Mouse (Mus musculus) forebrain, embryonic 10.5 days (tissue): ENCODE data around the gene Mettl22. TPM values are rescaled to one million over a fixed set of nuclear protein-coding genes. Genes with fewer than 3 reads are reported as not detected.

Source experiments
- DNase-seq: peaks from one replicate; pipeline ENCODE4 v3.0.0-alpha.2; 2017; ENCODE audit warnings: low spot score; ENCODE audit errors: extremely low spot score
- H3K27ac ChIP-seq: fragments of 300-500 bp; sonication (generic); 2 replicates; pipeline ENCODE4 v1.5.1; 2016; ENCODE audit warnings: mild to moderate bottlenecking
- H3K27me3 ChIP-seq: fragments of 300-500 bp; sonication (generic); 2 replicates; pipeline ENCODE4 v1.6.1; 2016; ENCODE audit warnings: mild to moderate bottlenecking; ENCODE audit not compliant: poor library complexity, severe bottlenecking
- H3K36me3 ChIP-seq: fragments of 300-500 bp; sonication (generic); replicated peaks from 2 replicates; pipeline ENCODE4 v1.6.1; 2016; ENCODE audit warnings: mild to moderate bottlenecking, moderate library complexity
- H3K4me1 ChIP-seq: fragments of 300-500 bp; sonication (generic); 2 replicates; pipeline ENCODE4 v1.6.1; 2016
- H3K4me3 ChIP-seq: fragments of 300-500 bp; sonication (generic); 2 replicates; pipeline ENCODE4 v1.5.1; 2016; ENCODE audit warnings: mild to moderate bottlenecking, moderate library complexity
- H3K9me3 ChIP-seq: fragments of 300-500 bp; sonication (generic); 2 replicates; pipeline ENCODE4 v1.6.1; 2016; ENCODE audit warnings: mild to moderate bottlenecking, moderate library complexity
- WGBS: fragments of 180-500 bp; shearing (Covaris S2); methylation state at CpG from one replicate; pipeline ENCODE4 v1.1.7; 2016; 5-methylcytosine and 5-hydroxymethylcytosine counted together
- polyA plus RNA-seq: library from polyadenylated mRNA; unstranded; fragments of >200 nt; fragmentation: Nextera tagmentation; extraction: Ambion mirVana; gene quantifications from 2 replicates; pipeline ENCODE4 v1.2.1, GENCODE M21; 2016

Mettl22 gene
- polyA plus RNA-seq, 1 experiment from 2014 or later, result 25.7 TPM

GRCm38 (mm10) chr16:8458391-8458790, 12.2 kb upstream of the Mettl22 start:
- Histone ChIP-seq H3K27me3 (no peaks in the 10 kb centered on the region), H3K9me3 (no peaks in the 10 kb centered on the region), H3K36me3 (no peaks in the 10 kb centered on the region), H3K4me1 (peaks cover 6% of the 10 kb centered on the region), H3K4me3 (no peak overlapping the region), H3K27ac (no peak overlapping the region)
- no peak for DNase-seq
- 92% methylated on average over 4 of the region's 4 CpGs for WGBS

GRCm38 (mm10) chr16:8459098-8459497, 11.5 kb upstream of the Mettl22 start:
- no peaks in the 10 kb centered on the region for H3K27me3 ChIP-seq
- peak; percentile 68 for DNase-seq
- 41% methylated on average over 6 of the region's 6 CpGs for WGBS
- no peaks in the 10 kb centered on the region for H3K9me3 ChIP-seq
- H3K27ac ChIP-seq, result no peak overlapping the region
- peaks cover 6% of the 10 kb centered on the region for H3K4me1 ChIP-seq
- no peak overlapping the region for H3K4me3 ChIP-seq
- no peaks in the 10 kb centered on the region for H3K36me3 ChIP-seq

GRCm38 (mm10) chr16:8470132-8470531, 456 bp upstream of the Mettl22 start:
- no peaks in the 10 kb centered on the region for H3K9me3 ChIP-seq
- H3K4me3 ChIP-seq, result peak overlapping the region; percentile 87
- no peak overlapping the region for H3K27ac ChIP-seq
- peaks cover 7% of the 10 kb centered on the region for H3K36me3 ChIP-seq
- peaks cover 20% of the 10 kb centered on the region for H3K4me1 ChIP-seq
- no peaks in the 10 kb centered on the region; the same call in 1 of the 2 replicates for H3K27me3 ChIP-seq
- WGBS, result 76% methylated on average over 2 of the region's 2 CpGs
- no peak for DNase-seq

GRCm38 (mm10) chr16:8487396-8488005, 16.9 kb downstream of the Mettl22 start:
- no peak overlapping the region for H3K27ac ChIP-seq
- no peak for DNase-seq
- H3K36me3 ChIP-seq, result peaks cover 78% of the 10 kb centered on the region
- H3K4me3 ChIP-seq, result no peak overlapping the region
- 95% methylated on average over 9 of the region's 9 CpGs for WGBS
- H3K4me1 ChIP-seq, result peaks cover 8% of the 10 kb centered on the region
- no peaks in the 10 kb centered on the region for H3K9me3 ChIP-seq
- H3K27me3 ChIP-seq, result no peaks in the 10 kb centered on the region

- Histone ChIP-seq H3K27ac (no peak overlapping the region), H3K27me3 (no peaks in the 10 kb centered on the region), H3K4me1 (peaks cover 8% of the 10 kb centered on the region), H3K9me3 (no peaks in the 10 kb centered on the region), H3K36me3 (peaks cover 60% of the 10 kb centered on the region), H3K4me3 (no peak overlapping the region)
- WGBS, result 83% methylated on average over 5 of the region's 5 CpGs
- DNase-seq, result no peak
These were observed 18.8 kb downstream of the Mettl22 start for GRCm38 (mm10) chr16:8489340-8489739.

GRCm38 (mm10) chr16:8491743-8492490, 21.3 kb downstream of the Mettl22 start:
- no peak for DNase-seq
- peaks cover 37% of the 10 kb centered on the region for H3K36me3 ChIP-seq
- peaks cover 8% of the 10 kb centered on the region for H3K4me1 ChIP-seq
- H3K9me3 ChIP-seq, result no peaks in the 10 kb centered on the region
- WGBS, result 48% methylated on average over 13 of the region's 13 CpGs
- H3K27ac ChIP-seq, result 0 out of 2 replicates have a peak overlapping the region, but pooled peaks have one; percentile 20
- no peaks in the 10 kb centered on the region for H3K27me3 ChIP-seq
- H3K4me3 ChIP-seq, result no peak overlapping the region

GRCm38 (mm10) chr16:8494268-8494667, 23.7 kb downstream of the Mettl22 start:
- Histone ChIP-seq H3K4me3 (no peak overlapping the region), H3K9me3 (no peaks in the 10 kb centered on the region), H3K27me3 (no peaks in the 10 kb centered on the region), H3K4me1 (peaks cover 8% of the 10 kb centered on the region), H3K27ac (no peak overlapping the region), H3K36me3 (peaks cover 15% of the 10 kb centered on the region)
- 22% methylated on average over 4 of the region's 4 CpGs for WGBS
- DNase-seq, result peak; percentile 66

GRCm38 (mm10) chr16:8496967-8497366, 26.4 kb downstream of the Mettl22 start:
- H3K27ac ChIP-seq, result no peak overlapping the region
- WGBS, result 64% methylated on average over 2 of the region's 2 CpGs
- no peak for DNase-seq

GRCm38 (mm10) chr16:8504271-8504670, 33.7 kb downstream of the Mettl22 start:
- no peak for DNase-seq
- no peaks in the 10 kb centered on the region for H3K4me1 ChIP-seq
- no peaks in the 10 kb centered on the region for H3K36me3 ChIP-seq
- WGBS, result 69% methylated on average over 2 of the region's 2 CpGs
- H3K9me3 ChIP-seq, result no peaks in the 10 kb centered on the region
- H3K4me3 ChIP-seq, result no peak overlapping the region
- H3K27me3 ChIP-seq, result no peaks in the 10 kb centered on the region
- H3K27ac ChIP-seq, result no peak overlapping the region

More at GRCm38 (mm10) chr16:8496967-8497366, 26.4 kb downstream of the Mettl22 start:
- H3K4me1 ChIP-seq, result peaks cover 4% of the 10 kb centered on the region
- H3K4me3 ChIP-seq, result no peak overlapping the region
- H3K36me3 ChIP-seq, result no peaks in the 10 kb centered on the region
- no peaks in the 10 kb centered on the region for H3K9me3 ChIP-seq
- H3K27me3 ChIP-seq, result no peaks in the 10 kb centered on the region

- Histone ChIP-seq H3K4me3 (no peak overlapping the region), H3K27ac (no peak overlapping the region), H3K27me3 (peaks cover 26% of the 10 kb centered on the region), H3K4me1 (peaks cover 18% of the 10 kb centered on the region), H3K9me3 (no peaks in the 10 kb centered on the region), H3K36me3 (no peaks in the 10 kb centered on the region)
- no peak for DNase-seq
- WGBS, result 71% methylated on average over 5 of the region's 5 CpGs
These were observed 39.3 kb downstream of the Mettl22 start for GRCm38 (mm10) chr16:8509894-8510293.

GRCm38 (mm10) chr16:8512830-8513229, 42.2 kb downstream of the Mettl22 start:
- whole genome bisulfite sequencing, result 2% methylated on average over 5 of the region's 5 CpGs
- H3K4me3 ChIP-seq, result peak overlapping the region; percentile 66
- peak overlapping the region; percentile 77 for H3K27ac ChIP-seq
- no peaks in the 10 kb centered on the region for H3K36me3 ChIP-seq
- no peaks in the 10 kb centered on the region for H3K9me3 ChIP-seq
- H3K4me1 ChIP-seq, result peaks cover 18% of the 10 kb centered on the region
- peaks cover 52% of the 10 kb centered on the region for H3K27me3 ChIP-seq
- no peak for DNase-seq

- under 1% methylated on average over 46 of the region's 46 CpGs for WGBS
- peak; percentile 93 for DNase-seq
- peaks cover 18% of the 10 kb centered on the region for H3K4me1 ChIP-seq
- H3K4me3 ChIP-seq, result peak within 1 kb of the TSS; percentile 66
- peak within 1 kb of the TSS; percentile 77 for H3K27ac ChIP-seq
- no peaks in the 10 kb centered on the region for H3K9me3 ChIP-seq
- no peaks in the 10 kb centered on the region for H3K36me3 ChIP-seq
- H3K27me3 ChIP-seq, result peaks cover 57% of the 10 kb centered on the region
These were observed 42.8 kb downstream of the Mettl22 start, which contains the start of gene Abat for GRCm38 (mm10) chr16:8513236-8513906. Gene Abat (plus strand): TSS chr16:8513429.

- peak overlapping the region; percentile 66 for H3K4me3 ChIP-seq
These were observed 43.6 kb downstream of the Mettl22 start for GRCm38 (mm10) chr16:8514180-8514579.

More at GRCm38 (mm10) chr16:8514180-8514579, 43.6 kb downstream of the Mettl22 start:
- Histone ChIP-seq H3K9me3 (no peaks in the 10 kb centered on the region), H3K4me1 (peaks cover 18% of the 10 kb centered on the region), H3K36me3 (no peaks in the 10 kb centered on the region), H3K27ac (no peak overlapping the region), H3K27me3 (peaks cover 58% of the 10 kb centered on the region)
- DNase-seq, result no peak
- 65% methylated on average over 4 of the region's 4 CpGs for WGBS
